Mouse (Mus musculus): ENCODE data around the gene Hdhd3. TPM values are rescaled to one million over a fixed set of nuclear protein-coding genes. Genes with fewer than 3 reads are reported as not detected.

Hdhd3 gene
- 12.6 and 13.9 TPM in 2 replicates for polyA plus RNA-seq (2014; fragmentation: Nextera tagmentation; extraction: Ambion mirVana)

DNA sequence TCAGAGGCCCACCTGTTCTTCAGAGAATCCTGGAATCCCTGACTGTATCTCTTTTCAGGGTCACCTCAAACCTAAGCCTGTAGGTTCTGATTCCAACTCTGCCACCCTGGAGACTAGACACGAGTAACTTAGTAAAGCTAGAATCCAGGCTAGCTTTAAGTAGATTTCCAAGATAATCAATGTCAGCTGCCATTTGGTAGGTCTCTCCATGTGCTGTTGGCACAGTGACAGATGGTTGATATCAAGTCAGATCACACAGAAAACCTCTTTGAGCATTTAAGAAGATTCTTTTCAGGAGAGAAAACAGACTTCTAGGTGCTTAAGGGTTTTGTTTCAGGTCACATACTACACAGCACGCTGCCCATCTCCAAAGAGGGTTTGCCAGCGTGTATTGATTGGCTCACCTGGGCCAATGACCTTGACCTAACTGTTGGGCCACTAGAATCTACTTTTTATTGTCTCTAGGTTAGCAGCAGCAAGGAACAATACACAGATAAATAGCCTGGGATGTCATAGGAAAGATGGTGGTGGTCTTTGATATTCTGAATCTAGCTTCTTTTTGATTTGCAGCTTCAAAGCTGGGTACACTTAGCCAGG lies at the start of gene Hdhd3:
Hdhd3 (minus strand) TSS at position 94 of the 597 bp plus-strand sequence.
- 68% methylated on average over 3 of the region's 3 CpGs for WGBS
- ATAC-seq (ENCODE audit: low read depth), result no peak
- H3K27ac ChIP-seq (replicated peaks; ENCODE audit: low read depth, low read length), result peak within 1 kb of the TSS; percentile 18; the same call in 1 of the 2 replicates
- H3K4me2 ChIP-seq (ENCODE audit: low read depth, low read length), result peak within 1 kb of the TSS; percentile 76
- H3K36me3 ChIP-seq (ENCODE audit: control insufficient read depth, insufficient read depth, low read length), result peaks cover 23% of the 10 kb centered on the region
- DNase-seq (ENCODE audit: low spot score), result no peak
- H3K27me3 ChIP-seq (replicated peaks; ENCODE audit: control insufficient read depth, insufficient read depth, low read length), result no peaks in the 10 kb centered on the region
- peak within 1 kb of the TSS; percentile 79 for H3K9ac ChIP-seq (ENCODE audit: low read depth, low read length)
- no peaks in the 10 kb centered on the region for H3K9me3 ChIP-seq (ENCODE audit: control insufficient read depth, low read length)
- H3K4me3 ChIP-seq (ENCODE audit: low read depth, low read length), result peak within 1 kb of the TSS; percentile 78
- 0 out of 2 replicates have a peak, but pooled peaks cover 3% of the 10 kb centered on the region for H3K4me1 ChIP-seq (ENCODE audit: control insufficient read depth, insufficient read depth, low read length)

- Histone ChIP-seq H3K4me2 (ENCODE audit: low read depth, low read length) (no peak overlapping the region), H3K9ac (ENCODE audit: low read depth, low read length) (no peak overlapping the region), H3K27ac (replicated peaks; ENCODE audit: low read depth, low read length) (no peak overlapping the region), H3K9me3 (ENCODE audit: control insufficient read depth, low read length) (peaks cover 2% of the 10 kb centered on the region; the same call in 1 of the 2 replicates), H3K4me3 (ENCODE audit: low read depth, low read length) (no peak overlapping the region), H3K4me1 (ENCODE audit: control insufficient read depth, insufficient read depth, low read length) (no peaks in the 10 kb centered on the region), H3K27me3 (replicated peaks; ENCODE audit: control insufficient read depth, insufficient read depth, low read length) (no peaks in the 10 kb centered on the region), H3K36me3 (ENCODE audit: control insufficient read depth, insufficient read depth, low read length) (no peaks in the 10 kb centered on the region)
- ATAC-seq (ENCODE audit: low read depth), result no peak
- DNase-seq (ENCODE audit: low spot score), result no peak
- 81% methylated on average over 7 of the region's 7 CpGs for WGBS
Measured at GRCm38 (mm10) chr4:62551966-62552365, 48.7 kb upstream of the Hdhd3 start.

- Histone ChIP-seq H3K36me3 (ENCODE audit: control insufficient read depth, insufficient read depth, low read length) (no peaks in the 10 kb centered on the region), H3K4me3 (ENCODE audit: low read depth, low read length) (no peak overlapping the region), H3K9me3 (ENCODE audit: control insufficient read depth, low read length) (peaks cover 1% of the 10 kb centered on the region; the same call in 1 of the 2 replicates), H3K4me1 (ENCODE audit: control insufficient read depth, insufficient read depth, low read length) (no peaks in the 10 kb centered on the region), H3K27me3 (replicated peaks; ENCODE audit: control insufficient read depth, insufficient read depth, low read length) (no peaks in the 10 kb centered on the region), H3K27ac (replicated peaks; ENCODE audit: low read depth, low read length) (no peak overlapping the region), H3K9ac (ENCODE audit: low read depth, low read length) (no peak overlapping the region), H3K4me2 (ENCODE audit: low read depth, low read length) (no peak overlapping the region)
- DNase-seq (ENCODE audit: low spot score) (no peak), ATAC-seq (ENCODE audit: low read depth) (no peak)
Measured at GRCm38 (mm10) chr4:62544801-62545200, 41.5 kb upstream of the Hdhd3 start.

GRCm38 (mm10) chr4:62543782-62544181 lies 40.5 kb upstream of the Hdhd3 start:
- H3K36me3 ChIP-seq (ENCODE audit: control insufficient read depth, insufficient read depth, low read length), result no peaks in the 10 kb centered on the region
- H3K4me3 ChIP-seq (ENCODE audit: low read depth, low read length), result no peak overlapping the region
- DNase-seq (ENCODE audit: low spot score) (no peak), ATAC-seq (ENCODE audit: low read depth) (no peak)
- no peak overlapping the region for H3K9ac ChIP-seq (ENCODE audit: low read depth, low read length)
- WGBS, result 90% methylated on average over 6 of the region's 6 CpGs
- H3K27me3 ChIP-seq (replicated peaks; ENCODE audit: control insufficient read depth, insufficient read depth, low read length), result no peaks in the 10 kb centered on the region
- no peaks in the 10 kb centered on the region for H3K9me3 ChIP-seq (ENCODE audit: control insufficient read depth, low read length)
- H3K4me1 ChIP-seq (ENCODE audit: control insufficient read depth, insufficient read depth, low read length), result no peaks in the 10 kb centered on the region
- no peak overlapping the region for H3K27ac ChIP-seq (replicated peaks; ENCODE audit: low read depth, low read length)
- no peak overlapping the region for H3K4me2 ChIP-seq (ENCODE audit: low read depth, low read length)

GRCm38 (mm10) chr4:62541802-62542201 lies 38.5 kb upstream of the Hdhd3 start:
- H3K4me3 ChIP-seq (ENCODE audit: low read depth, low read length), result no peak overlapping the region
- H3K36me3 ChIP-seq (ENCODE audit: control insufficient read depth, insufficient read depth, low read length), result no peaks in the 10 kb centered on the region
- H3K4me1 ChIP-seq (ENCODE audit: control insufficient read depth, insufficient read depth, low read length), result no peaks in the 10 kb centered on the region
- H3K4me2 ChIP-seq (ENCODE audit: low read depth, low read length), result no peak overlapping the region
- H3K27me3 ChIP-seq (replicated peaks; ENCODE audit: control insufficient read depth, insufficient read depth, low read length), result no peaks in the 10 kb centered on the region
- ATAC-seq (ENCODE audit: low read depth) (no peak), DNase-seq (ENCODE audit: low spot score) (no peak)
- no peak overlapping the region for H3K27ac ChIP-seq (replicated peaks; ENCODE audit: low read depth, low read length)
- no peaks in the 10 kb centered on the region for H3K9me3 ChIP-seq (ENCODE audit: control insufficient read depth, low read length)
- 67% methylated on average over 3 of the region's 3 CpGs for WGBS
- no peak overlapping the region for H3K9ac ChIP-seq (ENCODE audit: low read depth, low read length)

GRCm38 (mm10) chr4:62533729-62534128 lies 30.5 kb upstream of the Hdhd3 start:
- H3K4me1 ChIP-seq (ENCODE audit: control insufficient read depth, insufficient read depth, low read length), result peaks cover 4% of the 10 kb centered on the region; the same call in 1 of the 2 replicates
- no peak overlapping the region for H3K9ac ChIP-seq (ENCODE audit: low read depth, low read length)
- no peak overlapping the region for H3K4me3 ChIP-seq (ENCODE audit: low read depth, low read length)
- WGBS, result 45% methylated on average over 6 of the region's 6 CpGs
- no peaks in the 10 kb centered on the region for H3K36me3 ChIP-seq (ENCODE audit: control insufficient read depth, insufficient read depth, low read length)
- 0 out of 2 replicates have a peak, but pooled peaks cover 8% of the 10 kb centered on the region for H3K9me3 ChIP-seq (ENCODE audit: control insufficient read depth, low read length)
- no peaks in the 10 kb centered on the region for H3K27me3 ChIP-seq (replicated peaks; ENCODE audit: control insufficient read depth, insufficient read depth, low read length)
- ATAC-seq (ENCODE audit: low read depth), result peak; percentile 71
- no peak for DNase-seq (ENCODE audit: low spot score)
- H3K27ac ChIP-seq (replicated peaks; ENCODE audit: low read depth, low read length), result 0 out of 2 replicates have a peak overlapping the region, but pooled peaks have one; percentile 28
- no peak overlapping the region for H3K4me2 ChIP-seq (ENCODE audit: low read depth, low read length)

DNA sequence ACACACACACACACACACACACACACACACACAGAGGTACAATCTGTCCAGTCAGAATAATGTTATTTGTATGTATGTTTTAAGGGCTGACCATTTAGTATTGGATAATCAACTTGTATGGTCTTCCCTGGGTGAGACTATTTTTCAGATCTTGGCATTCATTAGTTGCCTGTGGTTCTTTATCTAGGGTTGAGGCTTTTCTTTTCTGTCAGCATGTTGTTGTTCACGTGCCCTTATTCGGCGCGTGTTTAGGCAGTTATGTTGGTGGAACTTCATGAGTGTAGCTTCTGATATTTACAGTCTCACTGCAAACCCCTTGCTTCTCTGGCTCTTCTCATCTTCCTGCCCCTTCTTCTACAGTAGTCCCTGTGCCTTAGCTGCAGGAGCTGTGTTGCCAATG lies 24.4 kb upstream of the Hdhd3 start:
- no peak overlapping the region for H3K4me3 ChIP-seq (ENCODE audit: low read depth, low read length)
- DNase-seq (ENCODE audit: low spot score) (no peak), ATAC-seq (ENCODE audit: low read depth) (no peak)
- H3K36me3 ChIP-seq (ENCODE audit: control insufficient read depth, insufficient read depth, low read length), result peaks cover 14% of the 10 kb centered on the region
- peaks cover 12% of the 10 kb centered on the region; the same call in 1 of the 2 replicates for H3K4me1 ChIP-seq (ENCODE audit: control insufficient read depth, insufficient read depth, low read length)
- no peaks in the 10 kb centered on the region for H3K27me3 ChIP-seq (replicated peaks; ENCODE audit: control insufficient read depth, insufficient read depth, low read length)
- no peaks in the 10 kb centered on the region for H3K9me3 ChIP-seq (ENCODE audit: control insufficient read depth, low read length)
- H3K27ac ChIP-seq (replicated peaks; ENCODE audit: low read depth, low read length), result no peak overlapping the region
- no peak overlapping the region for H3K4me2 ChIP-seq (ENCODE audit: low read depth, low read length)
- 84% methylated on average over 4 of the region's 4 CpGs for whole genome bisulfite sequencing
- H3K9ac ChIP-seq (ENCODE audit: low read depth, low read length), result no peak overlapping the region

- peaks cover 12% of the 10 kb centered on the region; the same call in 1 of the 2 replicates for H3K4me1 ChIP-seq (ENCODE audit: control insufficient read depth, insufficient read depth, low read length)
- no peak for ATAC-seq (ENCODE audit: low read depth)
- WGBS, result 60% methylated on average over 2 of the region's 2 CpGs
- H3K36me3 ChIP-seq (ENCODE audit: control insufficient read depth, insufficient read depth, low read length), result peaks cover 15% of the 10 kb centered on the region
- H3K4me3 ChIP-seq (ENCODE audit: low read depth, low read length), result no peak overlapping the region
- no peaks in the 10 kb centered on the region for H3K27me3 ChIP-seq (replicated peaks; ENCODE audit: control insufficient read depth, insufficient read depth, low read length)
- no peak overlapping the region for H3K27ac ChIP-seq (replicated peaks; ENCODE audit: low read depth, low read length)
- H3K4me2 ChIP-seq (ENCODE audit: low read depth, low read length), result no peak overlapping the region
- no peaks in the 10 kb centered on the region for H3K9me3 ChIP-seq (ENCODE audit: control insufficient read depth, low read length)
- no peak overlapping the region for H3K9ac ChIP-seq (ENCODE audit: low read depth, low read length)
- no peak for DNase-seq (ENCODE audit: low spot score)
Measured at GRCm38 (mm10) chr4:62526256-62526655, 23.0 kb upstream of the Hdhd3 start.

GRCm38 (mm10) chr4:62525489-62525811 lies 22.2 kb upstream of the Hdhd3 start:
- H3K9me3 ChIP-seq (ENCODE audit: control insufficient read depth, low read length), result no peaks in the 10 kb centered on the region
- DNase-seq (ENCODE audit: low spot score) (no peak), ATAC-seq (ENCODE audit: low read depth) (no peak)
- peaks cover 15% of the 10 kb centered on the region for H3K36me3 ChIP-seq (ENCODE audit: control insufficient read depth, insufficient read depth, low read length)
- WGBS, result 3% methylated on average over 10 of the region's 10 CpGs
- H3K4me1 ChIP-seq (ENCODE audit: control insufficient read depth, insufficient read depth, low read length), result peaks cover 11% of the 10 kb centered on the region
- peak overlapping the region; percentile 51; the same call in 1 of the 2 replicates for H3K9ac ChIP-seq (ENCODE audit: low read depth, low read length)
- H3K4me3 ChIP-seq (ENCODE audit: low read depth, low read length), result peak overlapping the region; percentile 68
- peak overlapping the region; percentile 83 for H3K4me2 ChIP-seq (ENCODE audit: low read depth, low read length)
- no peaks in the 10 kb centered on the region for H3K27me3 ChIP-seq (replicated peaks; ENCODE audit: control insufficient read depth, insufficient read depth, low read length)
- H3K27ac ChIP-seq (replicated peaks; ENCODE audit: low read depth, low read length), result no peak overlapping the region
